Comparison of ENCODE assay signal across 24 mouse cellular contexts in genomic region chr11:106440318-106440717, GRCm38 (mm10). TPM values are rescaled to one million over a fixed set of nuclear protein-coding genes. Genes with fewer than 3 reads are reported as not detected.
"Had no signal": no experiment of that assay in that cellular context is flagged by ENCODE, and none has a peak within 500 bp of the region (broad histone marks: within the 10 kb centered on the region; RNA-seq: fewer than 3 reads in every experiment).

No protein-coding gene starts in this region.

- H3K9ac ChIP-seq: limb, embryonic 13.5 days; liver, embryonic 13.5 days; lung, embryonic 15.5 days; midbrain, embryonic 13.5 days; neural tube, embryonic 13.5 days had no signal

- H3K36me3 ChIP-seq: limb, embryonic 10.5 days; limb, embryonic 13.5 days; lung, embryonic 15.5 days; midbrain, embryonic 10.5 days; midbrain, embryonic 13.5 days; neural tube, embryonic 13.5 days had no signal

- H3K27me3 ChIP-seq: limb, embryonic 13.5 days; liver, embryonic 13.5 days; lung, embryonic 15.5 days; megakaryocyte, embryonic 14.5 days; midbrain, embryonic 13.5 days; neural tube, embryonic 13.5 days had no signal

- ATAC-seq: midbrain, embryonic 13.5 days; midbrain, embryonic 16.5 days had no signal

- H3K9me3 ChIP-seq: limb, embryonic 10.5 days; limb, embryonic 13.5 days; liver, embryonic 13.5 days; lung, embryonic 15.5 days; megakaryocyte, embryonic 14.5 days; midbrain, embryonic 10.5 days; midbrain, embryonic 13.5 days; neural tube, embryonic 13.5 days had no signal

- DNase-seq: kidney, adult 2 months; kidney, postnatal 25 days; layer of hippocampus, adult 9-11 months; liver, embryonic 13.5 days; lung, adult 18-20 months; lung, postnatal 10 days; lung, postnatal 36 days; retina, postnatal 1 day; right cerebral cortex, postnatal 25 days; spleen, adult 18-20 months; thymus, adult 2 months; thymus, postnatal 14 days; thymus, postnatal 4 days had no signal

- H3K4me1 ChIP-seq: limb, embryonic 13.5 days; midbrain, embryonic 10.5 days; midbrain, embryonic 13.5 days; neural tube, embryonic 13.5 days had no signal

- H3K4me2 ChIP-seq: limb, embryonic 13.5 days; liver, embryonic 13.5 days; lung, embryonic 15.5 days; midbrain, embryonic 13.5 days; neural tube, embryonic 13.5 days had no signal

- H3K4me3 ChIP-seq: layer of hippocampus, adult 2 months; limb, embryonic 10.5 days; limb, embryonic 13.5 days; liver, embryonic 13.5 days; lung, embryonic 15.5 days; megakaryocyte, embryonic 14.5 days; midbrain, embryonic 10.5 days; midbrain, embryonic 13.5 days; myocyte; neural tube, embryonic 13.5 days had no signal

- H3K27ac ChIP-seq: kidney, postnatal 0 days; layer of hippocampus, adult 2 months; limb, embryonic 10.5 days; limb, embryonic 13.5 days; lung, embryonic 15.5 days; midbrain, embryonic 10.5 days; midbrain, embryonic 13.5 days; neural tube, embryonic 13.5 days had no signal

RNA-seq across cellular contexts. Expression of gene Icam2, which starts 52.4 kb away (rescaled TPM):
- polyA plus RNA-seq: myocyte had no signal
